Mouse (Mus musculus): Measurements from ENCODE around the gene Mtor. TPM values are rescaled to one million over a fixed set of nuclear protein-coding genes. Genes with fewer than 3 reads are reported as not detected.

Mtor gene
- polyA plus RNA-seq, 2 experiments = 18.0 to 18.5 TPM

DNA sequence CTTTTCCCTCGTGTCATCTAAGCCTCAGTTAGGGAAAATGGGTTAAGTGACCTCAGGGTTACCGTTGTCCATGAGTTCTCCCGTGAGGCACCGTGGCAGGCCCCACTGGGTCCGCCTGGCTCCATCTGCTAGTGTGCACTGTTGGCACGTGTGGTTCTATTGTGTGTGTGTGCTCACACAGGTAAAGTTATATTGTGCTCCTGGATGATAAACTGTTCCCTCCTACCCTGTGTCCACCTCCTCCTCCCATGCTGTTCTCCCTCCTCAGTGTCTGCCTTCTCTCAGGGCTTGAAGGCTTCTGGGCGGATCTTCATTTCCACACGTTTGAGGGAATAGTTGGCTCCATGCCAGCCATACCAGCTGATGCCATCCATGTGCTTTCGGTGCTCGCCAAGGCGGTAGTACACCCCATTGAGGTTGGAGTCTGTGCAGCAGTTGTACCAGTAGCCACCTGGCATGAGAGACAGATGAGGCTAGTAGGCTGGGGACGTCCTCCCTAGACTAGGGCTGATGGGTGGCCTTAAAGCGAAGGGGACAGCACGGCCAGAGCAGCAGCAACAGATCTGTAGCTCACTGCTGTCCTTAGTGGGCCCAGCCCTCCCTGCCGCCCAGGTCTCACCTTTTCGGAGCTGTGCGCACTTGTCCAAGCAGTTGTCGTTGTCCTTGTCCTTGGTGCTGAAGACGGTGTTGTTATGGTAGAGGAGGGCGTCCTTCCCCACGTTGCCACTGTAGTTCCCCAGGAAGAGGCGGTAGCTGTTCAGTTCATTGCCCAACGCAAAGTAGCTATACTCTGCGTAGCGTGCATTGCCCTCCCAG, 47.7 kb downstream of the Mtor start:
- Histone ChIP-seq H3K9ac (ENCODE audit: low read depth, low read length, severe bottlenecking) (no peak overlapping the region), H3K36me3 (ENCODE audit: control insufficient read depth, insufficient read depth, low read length) (peaks cover 60% of the 10 kb centered on the region), H3K27ac (replicated peaks; ENCODE audit: low read depth, low read length) (no peak overlapping the region), H3K27me3 (ENCODE audit: control insufficient read depth, insufficient read depth, low read length) (no peaks in the 10 kb centered on the region), H3K4me1 (ENCODE audit: control insufficient read depth, insufficient read depth, low read length) (no peaks in the 10 kb centered on the region), H3K9me3 (ENCODE audit: control insufficient read depth, low read length) (no peaks in the 10 kb centered on the region), H3K4me3 (replicated peaks; ENCODE audit: low read length) (no peak overlapping the region), H3K4me2 (replicated peaks; ENCODE audit: low read depth, low read length, severe bottlenecking) (no peak overlapping the region)
- DNase-seq (ENCODE audit: low spot score) (no peak), ATAC-seq (ENCODE audit: low FRiP score, low read depth) (no peak)
- WGBS = 82% methylated on average over 25 of the region's 25 CpGs
- TF ChIP-seq POLR2A (IDR thresholded peaks at IDR 0.05; ENCODE audit: borderline replicate concordance, extremely low read depth, insufficient read depth, insufficient read length) = no peak

DNA sequence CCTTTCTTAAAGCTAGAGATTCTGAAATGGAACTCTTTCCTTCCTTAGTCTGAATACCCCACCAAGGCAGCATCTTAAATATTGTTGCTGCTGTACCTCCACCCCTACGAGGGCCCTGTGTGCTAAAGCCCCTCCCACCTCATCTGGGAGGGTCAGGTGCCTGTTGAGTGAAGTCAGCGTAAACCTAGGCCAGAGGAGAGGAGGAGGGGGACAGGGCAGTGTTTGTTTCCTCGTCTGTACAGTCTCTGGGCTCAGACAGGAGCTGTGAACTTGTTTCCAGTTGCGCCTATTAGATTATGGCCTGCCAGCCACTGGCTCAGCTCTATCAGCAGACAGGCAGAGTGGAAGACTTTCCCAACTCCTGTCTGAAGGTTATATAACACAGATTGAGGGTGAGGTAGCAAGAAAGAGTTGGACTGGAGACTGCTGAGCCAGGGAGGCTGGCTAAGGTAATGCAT, 52.0 kb downstream of the Mtor start, which contains the start of gene Angptl7:
Angptl7 (minus strand) TSS at position 51 of the 458 bp plus-strand sequence.
- DNase-seq (ENCODE audit: low spot score) = no peak
- Histone ChIP-seq H3K9ac (ENCODE audit: low read depth, low read length, severe bottlenecking) (no peak within 1 kb of the TSS), H3K36me3 (ENCODE audit: control insufficient read depth, insufficient read depth, low read length) (peaks cover 51% of the 10 kb centered on the region), H3K4me2 (replicated peaks; ENCODE audit: low read depth, low read length, severe bottlenecking) (no peak within 1 kb of the TSS), H3K4me3 (replicated peaks; ENCODE audit: low read length) (no peak within 1 kb of the TSS), H3K9me3 (ENCODE audit: control insufficient read depth, low read length) (no peaks in the 10 kb centered on the region), H3K27me3 (ENCODE audit: control insufficient read depth, insufficient read depth, low read length) (no peaks in the 10 kb centered on the region), H3K27ac (replicated peaks; ENCODE audit: low read depth, low read length) (no peak within 1 kb of the TSS), H3K4me1 (ENCODE audit: control insufficient read depth, insufficient read depth, low read length) (0 out of 2 replicates have a peak, but pooled peaks cover 2% of the 10 kb centered on the region)
- no peak for ATAC-seq (ENCODE audit: low FRiP score, low read depth)
- TF ChIP-seq POLR2A (IDR thresholded peaks at IDR 0.05; ENCODE audit: borderline replicate concordance, extremely low read depth, insufficient read depth, insufficient read length) = no peak
- WGBS = 35% methylated on average over 4 of the region's 4 CpGs

DNA sequence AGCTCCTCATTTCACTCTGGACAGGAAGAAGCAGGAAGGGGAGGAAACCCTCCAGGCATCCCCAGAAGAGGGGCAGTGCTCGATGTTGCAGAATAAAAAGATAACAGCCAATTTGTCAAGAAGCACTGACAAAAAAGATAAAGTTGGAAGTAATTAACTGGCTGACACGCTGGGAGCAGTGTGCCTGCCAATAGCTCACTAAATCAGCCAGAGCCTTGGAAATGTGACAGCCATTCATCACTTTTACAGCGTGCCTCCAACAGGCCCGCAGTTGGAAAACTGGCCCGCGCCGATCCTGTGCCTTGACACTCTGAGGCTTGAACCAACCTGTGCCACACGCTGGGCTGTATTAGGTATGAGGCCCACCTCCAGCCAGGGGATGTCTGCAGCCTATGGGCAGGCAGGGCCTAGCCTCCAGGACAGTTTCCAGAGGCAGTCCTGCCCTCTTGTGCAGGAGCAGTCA, 56.1 kb downstream of the Mtor start:
- Histone ChIP-seq H3K4me3 (replicated peaks; ENCODE audit: low read length) (no peak overlapping the region), H3K27me3 (ENCODE audit: control insufficient read depth, insufficient read depth, low read length) (no peaks in the 10 kb centered on the region), H3K4me2 (replicated peaks; ENCODE audit: low read depth, low read length, severe bottlenecking) (no peak overlapping the region), H3K36me3 (ENCODE audit: control insufficient read depth, insufficient read depth, low read length) (peaks cover 34% of the 10 kb centered on the region), H3K9me3 (ENCODE audit: control insufficient read depth, low read length) (no peaks in the 10 kb centered on the region), H3K27ac (replicated peaks; ENCODE audit: low read depth, low read length) (no peak overlapping the region), H3K4me1 (ENCODE audit: control insufficient read depth, insufficient read depth, low read length) (0 out of 2 replicates have a peak, but pooled peaks cover 2% of the 10 kb centered on the region), H3K9ac (ENCODE audit: low read depth, low read length, severe bottlenecking) (no peak overlapping the region)
- no peak for TF ChIP-seq POLR2A (IDR thresholded peaks at IDR 0.05; ENCODE audit: borderline replicate concordance, extremely low read depth, insufficient read depth, insufficient read length)
- 10% methylated on average over 8 of the region's 8 CpGs for WGBS
- ATAC-seq (ENCODE audit: low FRiP score, low read depth) = no peak
- peak; percentile 56 for DNase-seq (ENCODE audit: low spot score)

DNA sequence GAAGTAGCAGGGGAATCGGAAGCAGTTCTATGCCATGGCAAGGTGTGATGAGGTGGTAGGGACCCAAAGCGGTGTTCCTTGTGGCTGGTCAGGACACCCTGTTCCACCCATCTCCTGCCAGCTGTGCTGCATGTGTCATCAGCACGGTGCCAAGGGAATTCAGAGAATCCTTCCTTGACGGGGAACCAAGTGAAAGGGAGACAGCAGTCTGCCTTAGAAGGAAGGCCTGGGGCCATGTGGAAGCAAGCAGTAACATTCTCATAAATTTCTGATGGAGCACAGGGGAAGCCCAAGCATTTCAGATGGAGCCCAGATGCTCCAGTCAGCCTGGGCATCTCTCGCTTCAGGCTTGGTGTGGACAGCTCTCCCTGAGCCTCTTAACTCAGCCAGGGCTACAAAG, 59.2 kb downstream of the Mtor start:
- no peak overlapping the region for H3K4me2 ChIP-seq (replicated peaks; ENCODE audit: low read depth, low read length, severe bottlenecking)
- H3K27me3 ChIP-seq (ENCODE audit: control insufficient read depth, insufficient read depth, low read length) = no peaks in the 10 kb centered on the region
- peaks cover 40% of the 10 kb centered on the region for H3K36me3 ChIP-seq (ENCODE audit: control insufficient read depth, insufficient read depth, low read length)
- no peak overlapping the region for H3K9ac ChIP-seq (ENCODE audit: low read depth, low read length, severe bottlenecking)
- 0 out of 2 replicates have a peak, but pooled peaks cover 6% of the 10 kb centered on the region for H3K4me1 ChIP-seq (ENCODE audit: control insufficient read depth, insufficient read depth, low read length)
- WGBS = 47% methylated on average over 5 of the region's 5 CpGs
- no peak for TF ChIP-seq POLR2A (IDR thresholded peaks at IDR 0.05; ENCODE audit: borderline replicate concordance, extremely low read depth, insufficient read depth, insufficient read length)
- H3K4me3 ChIP-seq (replicated peaks; ENCODE audit: low read length) = no peak overlapping the region
- DNase-seq (ENCODE audit: low spot score) (peak; percentile 40), ATAC-seq (ENCODE audit: low FRiP score, low read depth) (no peak; the same call in 1 of the 2 replicates)
- no peaks in the 10 kb centered on the region for H3K9me3 ChIP-seq (ENCODE audit: control insufficient read depth, low read length)
- no peak overlapping the region for H3K27ac ChIP-seq (replicated peaks; ENCODE audit: low read depth, low read length)

DNA sequence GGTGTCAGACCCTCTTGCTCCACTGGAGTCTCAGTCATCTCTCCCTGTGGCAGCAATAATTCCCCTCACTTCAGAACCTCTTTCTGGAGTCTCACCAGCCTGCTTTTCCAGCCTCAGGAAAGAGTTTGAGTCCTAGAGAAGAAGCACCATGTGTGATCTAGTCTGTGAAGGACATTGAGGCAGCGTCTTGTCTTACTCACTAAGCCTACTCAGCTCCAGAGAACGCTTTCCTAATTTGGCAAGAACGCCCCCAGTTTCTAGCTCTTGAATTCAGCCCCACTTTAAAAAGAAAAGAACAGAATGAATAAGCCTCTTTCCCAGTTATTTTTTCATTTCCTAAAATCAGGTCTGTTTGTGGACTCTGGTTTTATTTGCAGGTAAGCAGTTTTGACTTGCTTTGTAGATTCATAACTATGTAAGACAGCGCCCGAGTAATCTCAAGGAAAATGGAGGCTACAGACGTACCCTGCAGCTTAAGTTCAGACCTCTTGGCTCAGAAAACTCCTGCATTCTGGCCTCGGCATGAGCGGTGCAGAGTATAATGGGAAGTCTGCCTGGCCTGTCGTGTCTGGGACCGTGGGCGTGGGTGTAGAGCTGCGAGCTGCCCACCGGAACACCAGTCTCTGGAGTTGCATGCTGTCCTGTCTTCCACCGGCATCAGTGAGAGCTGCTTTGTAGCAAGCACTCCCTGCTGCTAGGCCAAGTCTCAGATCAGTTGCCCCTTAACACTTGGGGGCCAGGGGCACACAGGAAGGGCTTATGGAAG, 59.9 kb downstream of the Mtor start:
- ATAC-seq (ENCODE audit: low FRiP score, low read depth) (no peak), DNase-seq (ENCODE audit: low spot score) (no peak)
- H3K27me3 ChIP-seq (ENCODE audit: control insufficient read depth, insufficient read depth, low read length) = no peaks in the 10 kb centered on the region
- TF ChIP-seq POLR2A (IDR thresholded peaks at IDR 0.05; ENCODE audit: borderline replicate concordance, extremely low read depth, insufficient read depth, insufficient read length) = no peak
- H3K4me3 ChIP-seq (replicated peaks; ENCODE audit: low read length) = no peak overlapping the region
- H3K9me3 ChIP-seq (ENCODE audit: control insufficient read depth, low read length) = no peaks in the 10 kb centered on the region
- 88% methylated on average over 14 of the region's 14 CpGs for WGBS
- no peak overlapping the region for H3K9ac ChIP-seq (ENCODE audit: low read depth, low read length, severe bottlenecking)
- 0 out of 2 replicates have a peak, but pooled peaks cover 6% of the 10 kb centered on the region for H3K4me1 ChIP-seq (ENCODE audit: control insufficient read depth, insufficient read depth, low read length)
- H3K36me3 ChIP-seq (ENCODE audit: control insufficient read depth, insufficient read depth, low read length) = peaks cover 38% of the 10 kb centered on the region
- H3K4me2 ChIP-seq (replicated peaks; ENCODE audit: low read depth, low read length, severe bottlenecking) = no peak overlapping the region
- H3K27ac ChIP-seq (replicated peaks; ENCODE audit: low read depth, low read length) = no peak overlapping the region

All from limb, embryonic 14.5 days (tissue).